Mouse (Mus musculus) liver, adult (tissue): Measurements from ENCODE around the gene Slc16a11.

Source experiments
- GATA4 ChIP-seq: IDR thresholded peaks from 2 replicates; pipeline ENCODE4 v1.6.1; 2014; ENCODE audit warnings: mild to moderate bottlenecking, low read length; ENCODE audit not compliant: insufficient replicate concordance

Slc16a11 gene

DNA sequence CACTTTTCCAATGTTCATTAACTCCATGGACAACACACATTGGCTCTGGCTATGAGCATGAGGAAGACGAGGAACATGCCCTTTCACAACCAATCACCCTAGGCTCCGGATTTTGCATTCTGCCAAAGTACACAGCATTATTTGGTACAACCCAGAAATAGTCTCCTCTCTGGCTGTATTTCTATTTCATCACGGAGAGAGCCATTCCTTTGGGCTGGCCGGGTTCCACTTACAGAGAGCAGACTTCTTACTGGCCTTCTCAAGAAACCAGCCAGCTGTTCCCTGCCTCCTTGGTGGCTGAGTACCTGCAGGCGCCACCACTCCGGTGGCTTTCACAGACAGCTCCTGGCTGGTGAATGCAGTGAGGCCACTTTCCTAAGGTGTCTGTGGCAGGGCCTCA, at the start of gene Slc16a11:
Gene Slc16a11 (plus strand): TSS at position 330 of the 400 bp plus-strand sequence.
- TF ChIP-seq GATA4: no peak

DNA sequence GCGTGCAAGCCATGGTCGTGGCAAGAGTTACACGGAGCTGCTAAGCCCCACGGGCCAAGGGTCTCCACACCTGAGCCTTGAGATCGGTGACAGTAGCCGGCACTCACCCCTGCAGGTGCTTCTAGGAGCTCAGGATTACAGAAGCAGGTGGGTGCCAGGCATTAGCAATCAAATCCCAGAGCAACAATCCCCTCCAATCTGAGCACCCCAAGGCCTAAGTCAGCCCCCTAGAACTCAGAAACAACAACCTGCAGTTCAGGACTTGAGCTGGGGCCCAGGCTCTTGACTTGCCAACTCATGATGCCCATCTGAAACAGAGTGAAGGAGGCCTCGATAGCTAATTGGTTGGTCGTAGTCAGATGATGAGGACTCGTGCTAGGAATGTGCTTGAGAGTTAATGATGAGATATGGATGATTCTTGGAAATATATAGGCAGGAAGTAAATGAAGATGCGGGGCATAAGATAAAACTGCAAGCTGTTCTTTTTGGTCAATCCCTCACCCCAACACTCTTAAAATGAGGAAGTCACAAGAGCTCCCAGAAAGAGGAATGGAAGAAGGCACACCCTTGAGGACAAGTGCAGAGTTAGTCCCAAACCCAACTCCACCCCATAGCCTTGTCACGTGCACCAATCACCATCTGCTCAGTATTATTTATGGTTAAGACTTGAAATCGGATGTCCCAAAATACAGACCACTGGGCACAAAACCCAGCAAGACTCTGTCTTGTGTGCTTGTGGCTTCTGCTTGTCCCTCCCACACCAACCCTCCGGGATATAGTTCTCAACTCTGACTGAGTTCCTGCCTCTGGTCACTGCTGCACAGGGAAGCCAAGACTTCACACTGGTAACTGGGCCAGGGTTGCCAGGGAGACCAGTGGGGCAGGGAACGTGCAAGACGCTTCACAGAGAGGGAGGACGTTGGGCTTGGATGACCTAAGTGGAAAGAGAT, 46.3 kb upstream of the Slc16a11 start:
- no peak for TF ChIP-seq GATA4

DNA sequence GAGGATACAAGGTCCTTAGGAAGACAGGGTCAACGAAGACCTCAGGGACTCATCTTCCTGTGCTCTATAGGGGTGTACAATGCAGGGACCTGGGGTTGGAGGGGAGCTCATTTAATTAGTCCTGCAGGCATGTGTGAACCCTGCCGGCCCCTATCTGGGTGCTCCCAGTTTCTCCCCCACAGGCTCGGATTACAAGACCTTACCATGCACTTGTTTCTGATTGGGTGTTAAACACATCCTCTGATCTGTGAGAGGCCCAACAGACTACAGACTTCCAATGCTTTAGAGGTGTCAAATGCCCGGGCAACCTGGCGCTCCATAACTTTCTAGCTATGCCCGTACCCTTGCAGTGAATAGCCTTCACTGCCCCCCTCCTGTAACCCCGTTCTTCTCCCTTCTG, 44.4 kb upstream of the Slc16a11 start:
- no peak for TF ChIP-seq GATA4

DNA sequence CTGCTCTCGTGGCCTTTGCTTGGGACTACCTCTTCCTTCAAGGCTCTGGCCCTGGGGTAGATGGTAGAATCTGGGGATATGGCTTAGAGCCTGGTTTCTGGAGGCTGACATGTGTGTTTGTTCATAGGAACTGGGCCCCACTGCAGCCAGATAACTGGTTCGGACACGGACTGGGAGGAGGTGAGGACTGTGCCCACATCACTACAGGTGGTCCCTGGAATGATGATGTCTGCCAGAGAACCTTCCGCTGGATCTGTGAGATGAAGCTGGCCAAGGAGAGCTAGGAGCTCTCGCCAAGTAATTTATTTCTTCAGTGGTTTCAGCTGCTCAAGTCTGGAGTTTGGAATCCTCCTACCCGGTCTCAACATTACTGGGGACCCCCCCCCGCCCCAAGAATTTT, 42.3 kb upstream of the Slc16a11 start:
- no peak for TF ChIP-seq GATA4

DNA sequence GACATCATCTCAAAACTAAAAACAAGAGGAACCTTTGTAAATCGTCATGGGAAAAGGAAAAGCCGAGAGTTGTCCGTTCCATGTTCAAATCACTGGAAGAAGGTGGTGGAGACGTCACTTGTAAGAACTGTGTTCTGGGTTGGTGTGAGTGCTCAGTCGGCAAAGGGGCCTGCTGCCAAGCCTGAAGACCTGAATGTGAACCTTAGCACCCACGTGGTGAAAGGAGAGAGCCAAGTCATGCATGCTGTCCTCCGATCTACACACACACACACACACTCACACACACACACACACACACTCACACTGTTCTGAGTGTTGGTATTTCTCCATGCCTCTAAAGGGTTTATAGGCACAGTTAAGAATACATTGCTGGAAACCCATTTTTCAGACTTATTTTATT, 41.4 kb upstream of the Slc16a11 start:
- TF ChIP-seq GATA4: no peak

DNA sequence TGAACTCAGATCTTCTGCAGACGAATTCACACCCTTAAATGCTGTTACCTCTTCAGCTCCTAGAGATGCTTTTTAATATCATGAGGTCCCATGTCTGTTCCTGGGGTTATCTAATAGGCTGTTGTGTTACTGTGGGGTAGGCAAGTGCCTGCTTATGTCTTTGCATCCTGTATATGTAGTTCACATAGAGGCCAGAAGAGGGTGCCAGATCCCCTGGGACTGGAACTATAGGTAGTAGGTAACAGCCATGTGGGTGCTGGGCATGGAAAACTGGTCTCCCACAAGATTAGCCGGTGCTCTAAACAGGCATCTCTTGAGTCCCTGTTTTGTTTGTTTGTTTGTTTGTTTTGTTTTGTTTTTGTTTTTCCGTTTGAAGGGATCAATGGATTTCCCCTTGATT, 40.7 kb upstream of the Slc16a11 start:
- no peak for TF ChIP-seq GATA4

DNA sequence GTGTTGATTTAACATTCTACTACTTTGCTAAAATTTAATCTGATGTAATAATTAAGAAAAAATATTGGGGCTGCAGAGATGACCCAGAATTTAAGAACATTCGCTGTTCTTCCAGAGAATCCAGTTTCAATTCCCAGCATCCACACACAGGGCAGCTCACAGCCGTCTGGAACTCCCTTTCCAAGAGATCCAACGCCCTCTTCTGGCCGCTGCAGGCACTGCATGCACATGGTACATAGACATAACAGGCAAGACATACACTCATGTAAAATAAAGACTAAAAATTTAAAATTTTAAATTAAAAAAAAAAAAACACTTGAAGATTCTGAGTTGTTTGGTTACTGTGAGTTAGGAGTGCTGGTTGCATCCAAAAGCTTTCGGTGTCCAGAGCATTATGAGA, 40.3 kb upstream of the Slc16a11 start:
- TF ChIP-seq GATA4: no peak

DNA sequence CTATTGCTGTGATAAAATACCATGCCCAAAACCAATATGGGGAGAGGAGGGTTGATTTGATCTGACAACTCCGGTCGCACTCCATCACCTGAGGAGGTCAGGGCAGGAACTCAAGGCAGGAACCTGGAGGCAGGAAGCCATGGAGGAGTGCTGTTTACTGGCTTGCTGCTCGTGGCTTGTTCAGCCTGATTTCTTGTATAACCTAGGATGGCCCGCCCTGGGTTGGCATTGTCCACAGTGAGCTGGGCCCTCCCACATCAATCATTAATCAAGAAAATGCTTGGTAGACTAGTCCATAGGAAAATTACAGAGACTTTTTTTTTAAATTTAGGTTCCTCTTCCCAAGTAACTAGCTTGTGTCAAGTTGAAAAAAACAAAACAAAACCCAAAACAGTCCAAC, 38.1 kb upstream of the Slc16a11 start:
- TF ChIP-seq GATA4: no peak

DNA sequence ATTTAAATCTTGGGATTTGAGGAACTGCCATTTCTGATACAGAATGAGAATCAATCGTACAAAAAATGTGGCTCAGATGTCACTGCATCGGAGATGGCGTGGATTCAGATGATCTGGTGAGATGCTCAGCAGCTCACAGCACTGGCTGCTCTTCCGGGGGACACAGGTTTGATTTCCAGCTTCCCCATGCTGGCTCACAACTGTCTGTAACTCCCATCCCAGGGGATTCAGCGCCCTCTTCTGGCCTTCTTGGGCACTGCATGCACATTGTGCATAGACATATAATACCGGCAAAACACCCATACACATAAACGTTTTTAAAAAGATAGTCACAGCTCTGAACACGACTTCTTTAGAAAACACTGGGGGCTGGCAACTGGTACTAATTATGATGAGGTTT, 34.9 kb upstream of the Slc16a11 start:
- TF ChIP-seq GATA4: no peak

DNA sequence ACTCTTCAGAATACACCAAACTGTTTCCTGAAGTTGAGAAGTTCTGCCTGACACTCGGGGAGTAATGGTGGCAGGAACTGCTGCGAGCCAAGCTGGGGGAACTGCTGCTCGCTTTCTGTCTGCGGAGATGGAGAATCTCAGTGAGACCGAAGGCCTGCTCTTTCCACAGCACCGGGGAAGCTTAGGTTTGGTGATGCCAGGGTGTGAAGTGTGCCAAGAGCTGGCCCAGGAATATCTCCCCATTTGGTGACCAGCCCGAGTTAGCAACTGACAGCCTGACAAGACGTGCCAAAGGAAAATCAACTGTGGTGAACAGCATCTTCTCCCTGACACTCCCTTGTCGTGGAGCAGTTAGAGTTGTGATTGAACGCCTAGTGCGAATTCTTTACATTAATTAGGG, 34.2 kb upstream of the Slc16a11 start:
- TF ChIP-seq GATA4: no peak

DNA sequence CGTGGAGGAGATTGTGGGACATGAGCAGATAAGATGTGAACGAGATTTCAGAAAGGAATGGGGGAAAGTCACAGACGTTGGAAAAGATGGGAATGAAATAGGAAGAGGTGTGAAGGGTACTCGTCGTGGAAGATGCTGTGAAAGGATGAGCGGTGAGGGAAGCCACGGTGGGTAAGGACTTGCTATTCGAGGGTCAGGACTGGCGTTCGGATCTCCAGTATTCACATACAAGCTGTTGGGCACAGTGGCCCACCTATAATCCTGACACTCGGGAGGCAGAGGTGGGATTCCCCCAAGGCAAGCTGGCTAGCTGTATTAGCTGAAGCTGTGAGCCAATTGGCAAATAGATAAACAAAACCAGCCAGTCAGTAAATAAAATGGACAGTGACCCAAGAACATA, 33.8 kb upstream of the Slc16a11 start:
- TF ChIP-seq GATA4: no peak

DNA sequence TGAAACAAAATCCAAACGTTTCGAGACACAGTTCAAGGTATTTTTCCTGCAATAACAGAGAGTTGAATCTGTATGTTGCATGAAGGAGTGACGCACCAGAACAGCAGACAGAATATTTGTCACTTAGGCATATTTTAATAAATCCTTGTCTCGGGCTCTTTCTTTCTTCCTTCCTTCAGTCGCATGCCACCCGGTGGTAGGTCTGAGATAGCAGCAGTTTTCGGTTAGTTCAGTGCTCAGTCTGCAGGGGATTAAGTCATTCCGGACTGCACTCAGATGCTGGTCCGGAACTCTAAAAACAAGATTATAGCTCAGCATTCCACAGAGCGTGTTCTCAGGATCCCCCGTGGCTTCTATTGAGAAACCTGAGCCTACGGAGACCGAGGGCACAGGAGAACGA, 33.2 kb upstream of the Slc16a11 start:
- TF ChIP-seq GATA4: no peak

DNA sequence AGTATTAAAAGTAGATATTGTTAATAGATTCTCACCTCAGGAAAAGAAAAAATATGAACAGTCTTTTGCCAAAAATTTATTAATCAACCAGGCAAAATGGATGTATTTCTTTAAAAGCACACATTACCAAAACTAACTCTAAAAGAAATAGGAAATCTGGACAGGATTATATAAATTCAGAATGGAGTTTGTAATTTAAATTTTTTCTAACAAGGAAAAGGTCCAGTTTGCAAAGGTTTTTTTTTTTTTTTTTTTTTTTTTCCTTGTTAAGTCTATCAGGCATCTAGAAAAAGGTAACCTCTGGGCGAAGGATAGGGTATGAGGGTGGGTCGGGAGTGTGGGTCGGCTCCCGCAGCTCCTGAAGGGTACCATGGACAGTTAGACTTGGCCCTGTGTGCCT, 32.1 kb upstream of the Slc16a11 start:
- no peak for TF ChIP-seq GATA4

DNA sequence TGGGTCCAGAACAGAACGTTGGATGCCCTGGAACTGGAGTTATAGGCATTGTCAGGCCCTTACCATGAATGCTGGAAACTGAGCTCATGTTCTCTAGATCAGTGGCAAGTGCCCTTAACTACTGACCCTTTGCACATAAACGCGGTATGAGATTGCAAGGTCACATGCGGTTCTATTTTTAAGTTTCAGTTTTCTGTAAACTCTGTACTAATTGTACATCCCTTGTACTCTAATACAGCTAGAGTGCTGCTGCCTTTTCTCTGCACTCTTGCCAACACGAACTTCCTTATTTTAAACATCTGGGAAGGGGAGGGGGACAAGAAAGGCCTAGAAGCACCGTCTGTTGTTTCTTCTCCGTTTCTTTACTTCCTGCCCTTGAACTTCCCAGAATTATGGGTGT, 27.4 kb upstream of the Slc16a11 start:
- TF ChIP-seq GATA4: no peak

DNA sequence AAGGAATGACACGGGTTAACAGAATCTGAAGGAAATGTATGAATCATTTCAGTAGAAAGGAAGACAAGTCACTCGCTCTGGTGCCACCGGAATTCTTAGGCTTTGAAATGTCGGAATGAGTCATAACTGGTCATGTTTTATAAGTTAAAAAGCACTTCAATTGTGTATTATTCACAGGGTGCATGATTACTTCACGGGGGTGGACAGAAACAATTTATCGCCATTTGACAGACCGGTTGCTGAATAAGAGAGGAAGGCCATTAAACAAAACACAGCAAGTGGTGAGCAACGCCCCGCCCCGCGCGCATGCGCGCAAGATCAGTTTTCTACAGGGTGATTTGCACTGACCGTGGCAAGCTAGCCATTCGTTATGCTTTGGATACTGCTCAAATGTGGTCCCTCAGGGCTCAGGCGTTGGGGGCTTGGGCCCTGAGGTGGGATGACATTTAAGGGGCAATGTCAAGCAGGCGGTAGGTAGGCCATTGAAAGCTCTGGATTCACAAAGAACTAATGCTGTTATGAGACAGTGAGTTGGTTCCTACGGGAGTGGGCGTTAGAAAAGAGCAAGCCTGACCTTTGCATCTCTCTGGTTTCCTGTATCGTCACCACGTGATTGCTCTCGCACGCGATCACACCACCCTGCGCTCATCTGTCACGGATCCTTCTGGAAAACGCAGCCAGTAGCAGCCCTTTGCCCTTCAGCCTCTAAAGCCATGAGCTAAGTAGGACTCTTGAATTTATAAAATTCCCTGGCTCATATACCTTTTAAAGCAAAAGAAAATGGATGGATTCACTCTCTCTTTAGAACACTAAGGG, 23.0 kb upstream of the Slc16a11 start:
- TF ChIP-seq GATA4: no peak

DNA sequence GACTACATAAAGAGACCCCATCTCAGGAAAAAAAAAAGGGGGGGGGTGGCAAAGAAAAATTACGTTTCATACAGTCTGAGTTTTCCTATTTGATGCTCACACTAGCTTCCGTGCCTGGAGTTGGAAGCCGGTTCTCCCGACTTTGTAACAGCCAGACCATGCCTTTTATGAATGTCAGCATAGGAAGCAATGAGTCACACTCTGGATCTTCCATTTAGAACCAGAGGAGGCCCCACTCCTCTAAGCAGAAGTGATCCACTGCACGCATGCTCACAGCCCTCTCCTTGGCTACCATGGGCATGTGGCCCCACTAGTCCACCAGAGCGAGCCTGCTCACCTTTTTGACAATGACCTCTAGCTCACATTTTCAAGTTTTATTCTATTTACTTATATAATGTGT, 21.4 kb upstream of the Slc16a11 start:
- TF ChIP-seq GATA4: no peak
